Mouse (Mus musculus) heart, embryonic 11.5 days (tissue): Measurements from ENCODE around the gene Parp3. TPM values are rescaled to one million over a fixed set of nuclear protein-coding genes. Genes with fewer than 3 reads are reported as not detected.

Source experiments
- ATAC-seq: fragments of 200-750 bp; cut with Nextera tagmentation; replicated peaks from 2 replicates; pipeline ENCODE4 v1.8.0; 2017; ENCODE audit warnings: moderate library complexity; ENCODE audit not compliant: insufficient number of reproducible peaks, low FRiP score, low TSS enrichment
- H3K27ac ChIP-seq: fragments of 300-500 bp; sonication (generic); 2 replicates; pipeline ENCODE4 v1.5.1; 2014; ENCODE audit warnings: mild to moderate bottlenecking, low read depth, low read length
- H3K27me3 ChIP-seq: fragments of 300-500 bp; sonication (generic); 2 replicates; pipeline ENCODE4 v1.6.1; 2014; ENCODE audit warnings: mild to moderate bottlenecking, low read length, mixed read lengths; ENCODE audit not compliant: control insufficient read depth, insufficient read depth
- H3K36me3 ChIP-seq: fragments of 300-500 bp; sonication (generic); 2 replicates; pipeline ENCODE4 v1.6.1; 2014; ENCODE audit warnings: mild to moderate bottlenecking, low read length, moderate library complexity, mixed read lengths; ENCODE audit not compliant: control insufficient read depth, insufficient read depth
- H3K4me1 ChIP-seq: fragments of 300-500 bp; sonication (generic); 2 replicates; pipeline ENCODE4 v1.6.1; 2014; ENCODE audit warnings: low read length; ENCODE audit not compliant: control insufficient read depth, insufficient read depth
- H3K4me2 ChIP-seq: fragments of 300-500 bp; sonication (generic); 2 replicates; pipeline ENCODE4 v1.6.1; 2014; ENCODE audit warnings: mild to moderate bottlenecking, moderate library complexity
- H3K4me3 ChIP-seq: fragments of 300-500 bp; sonication (generic); 2 replicates; pipeline ENCODE4 v1.5.1; 2014; ENCODE audit warnings: low read depth, low read length
- H3K9ac ChIP-seq: fragments of 300-500 bp; sonication (generic); 2 replicates; pipeline ENCODE4 v1.6.1; 2014; ENCODE audit warnings: mild to moderate bottlenecking, low read depth, low read length, moderate library complexity
- H3K9me3 ChIP-seq: fragments of 300-500 bp; sonication (generic); replicated peaks from 2 replicates; pipeline ENCODE4 v1.6.1; 2016; ENCODE audit warnings: low read length; ENCODE audit not compliant: control insufficient read depth
- WGBS: fragments of 180-500 bp; shearing (Covaris S2); extraction: QIAGEN DNeasy Blood & Tissue Kit; methylation state at CpG from one replicate; pipeline ENCODE4 v1.1.7; 2014; ENCODE audit not compliant: insufficient replicate concordance; 5-methylcytosine and 5-hydroxymethylcytosine counted together
- polyA plus RNA-seq: library from polyadenylated mRNA; unstranded; fragments of >200 nt; fragmentation: Nextera tagmentation; extraction: Ambion mirVana; gene quantifications from 2 replicates; pipeline ENCODE4 v1.2.1, GENCODE M21; 2014

The Parp3 gene
- polyA plus RNA-seq, 1 experiment from 2014 or later = 1.0 TPM

- H3K9ac ChIP-seq = no peak overlapping the region
- peaks cover 13% of the 10 kb centered on the region for H3K4me1 ChIP-seq
- H3K36me3 ChIP-seq = peaks cover 21% of the 10 kb centered on the region
- WGBS = 90% methylated on average over 7 of the region's 7 CpGs
- ATAC-seq = no peak
- no peak overlapping the region for H3K27ac ChIP-seq
- no peaks in the 10 kb centered on the region for H3K27me3 ChIP-seq
- H3K4me2 ChIP-seq = no peak overlapping the region
- H3K4me3 ChIP-seq = no peak overlapping the region
- no peaks in the 10 kb centered on the region for H3K9me3 ChIP-seq
These were observed 3.8 kb upstream of the Parp3 start for GRCm38 (mm10) chr9:106480541-106480940.

GRCm38 (mm10) chr9:106478101-106478500 lies 1.4 kb upstream of the Parp3 start:
- Histone ChIP-seq H3K36me3 (peaks cover 5% of the 10 kb centered on the region), H3K4me2 (peak overlapping the region; percentile 77), H3K4me3 (peak overlapping the region; percentile 57), H3K27ac (no peak overlapping the region), H3K9me3 (no peaks in the 10 kb centered on the region), H3K4me1 (peaks cover 23% of the 10 kb centered on the region), H3K9ac (peak overlapping the region; percentile 63; the same call in 1 of the 2 replicates), H3K27me3 (no peaks in the 10 kb centered on the region)
- ATAC-seq = no peak
- 77% methylated on average over 9 of the region's 9 CpGs for WGBS

DNA sequence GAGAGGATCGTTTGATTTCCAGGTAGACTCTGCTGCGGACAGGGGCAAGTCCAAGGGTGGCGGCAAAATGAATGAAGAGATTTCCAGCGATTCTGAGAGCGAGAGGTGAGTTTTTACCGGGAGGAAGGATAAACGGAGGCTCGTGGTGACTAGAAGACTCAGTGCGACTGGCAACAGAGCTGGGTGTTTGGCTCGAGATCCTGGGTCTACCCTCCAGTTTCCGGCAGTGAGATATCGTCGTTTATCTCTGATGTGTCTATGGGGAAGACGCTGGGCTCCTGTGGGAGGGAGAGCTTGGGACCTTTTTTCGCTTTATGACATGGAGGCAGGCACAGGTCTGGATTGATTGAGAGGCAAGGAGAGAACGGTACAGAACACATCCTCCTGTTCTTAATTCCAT lies 900 bp upstream of the Parp3 start:
- 2% methylated on average over 16 of the region's 16 CpGs for WGBS
- Histone ChIP-seq H3K27me3 (no peaks in the 10 kb centered on the region), H3K4me2 (peak overlapping the region; percentile 77), H3K4me1 (peaks cover 23% of the 10 kb centered on the region), H3K36me3 (peaks cover under 1% of the 10 kb centered on the region; the same call in 1 of the 2 replicates), H3K9ac (peak overlapping the region; percentile 63), H3K9me3 (no peaks in the 10 kb centered on the region), H3K4me3 (peak overlapping the region; percentile 57), H3K27ac (no peak overlapping the region)
- no peak for ATAC-seq

DNA sequence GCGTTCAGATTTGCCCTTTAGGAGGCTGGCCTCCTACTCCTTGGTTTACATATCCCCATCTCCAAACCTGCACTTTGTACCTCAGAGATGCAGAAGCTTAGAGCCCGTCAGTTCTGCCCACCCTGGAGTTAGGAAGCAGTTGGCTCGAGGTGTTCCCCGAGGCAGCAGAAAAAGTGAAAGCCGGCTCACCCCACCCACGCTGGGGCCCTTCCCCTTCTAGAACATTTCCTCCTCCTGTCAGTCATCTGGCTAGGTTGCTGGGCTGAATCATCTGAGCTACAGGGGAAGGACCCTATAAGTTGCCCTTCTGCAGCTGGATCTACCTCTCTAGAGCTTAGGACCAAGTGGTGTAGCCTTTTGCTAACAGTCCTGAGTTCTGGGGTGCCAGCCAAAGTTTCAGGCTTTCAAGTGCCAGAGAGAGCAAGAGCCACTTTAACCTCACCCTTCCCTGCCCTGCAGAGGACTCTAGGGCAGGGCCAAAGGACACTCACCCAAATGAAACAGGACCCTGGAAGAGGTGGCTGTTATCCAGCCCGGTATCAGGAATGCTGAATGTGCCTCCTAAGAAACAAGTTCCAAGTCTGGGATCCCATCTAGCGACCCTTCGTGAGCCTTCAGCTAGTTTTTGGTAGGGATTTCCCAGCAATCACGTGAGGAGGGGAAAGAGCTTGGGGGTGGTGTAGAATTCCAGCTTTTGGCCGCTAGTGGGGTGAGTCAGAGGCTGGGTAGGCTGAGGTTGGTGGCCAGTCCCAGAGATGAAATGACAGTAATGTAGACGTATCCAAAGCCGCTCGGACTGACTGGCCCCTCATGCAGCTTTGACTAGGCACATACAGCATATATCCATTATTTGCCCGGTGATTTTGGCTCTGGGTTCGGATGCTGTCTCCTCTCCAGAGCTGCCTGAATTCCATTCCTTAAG lies 486 bp downstream of the Parp3 start:
- H3K27ac ChIP-seq = no peak overlapping the region
- 31% methylated on average over 16 of the region's 16 CpGs for WGBS
- peaks cover 33% of the 10 kb centered on the region for H3K4me1 ChIP-seq
- peak overlapping the region; percentile 48 for H3K4me2 ChIP-seq
- peak overlapping the region; percentile 57; the same call in 1 of the 2 replicates for H3K4me3 ChIP-seq
- H3K27me3 ChIP-seq = no peaks in the 10 kb centered on the region
- H3K9ac ChIP-seq = peak overlapping the region; percentile 58
- peak; percentile 14; the same call in 1 of the 2 replicates for ATAC-seq
- H3K9me3 ChIP-seq = no peaks in the 10 kb centered on the region
- no peaks in the 10 kb centered on the region for H3K36me3 ChIP-seq

DNA sequence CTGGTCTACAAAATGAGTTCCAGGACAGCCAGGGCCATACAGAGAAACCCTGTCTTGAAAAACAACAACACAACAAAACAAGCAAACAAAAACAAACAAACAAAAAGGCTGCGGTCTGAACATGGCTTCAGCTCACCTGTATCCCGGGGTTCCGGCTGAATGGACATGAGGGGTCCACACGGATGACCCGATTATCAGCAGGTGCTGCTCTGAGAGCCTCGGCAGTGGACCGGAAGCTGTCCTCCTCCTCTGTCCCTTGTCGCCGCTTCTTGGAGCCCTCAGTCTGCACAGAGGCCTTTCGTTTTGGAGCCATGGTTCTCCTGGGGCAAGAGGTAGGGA lies 1.1 kb downstream of the Parp3 start, which contains the start of gene Rrp9:
Gene Rrp9 (plus strand): TSS at position 301 of the 339 bp plus-strand sequence.
- H3K4me1 ChIP-seq = peaks cover 33% of the 10 kb centered on the region
- peak within 1 kb of the TSS; percentile 48 for H3K4me2 ChIP-seq
- peak within 1 kb of the TSS; percentile 57; the same call in 1 of the 2 replicates for H3K4me3 ChIP-seq
- H3K9ac ChIP-seq = peak within 1 kb of the TSS; percentile 58
- H3K9me3 ChIP-seq = no peaks in the 10 kb centered on the region
- no peak for ATAC-seq
- H3K27me3 ChIP-seq = no peaks in the 10 kb centered on the region
- WGBS = 82% methylated on average over 10 of the region's 10 CpGs
- no peak within 1 kb of the TSS for H3K27ac ChIP-seq
- no peaks in the 10 kb centered on the region for H3K36me3 ChIP-seq

- Histone ChIP-seq H3K9ac (no peak overlapping the region), H3K4me1 (peaks cover 33% of the 10 kb centered on the region), H3K27me3 (no peaks in the 10 kb centered on the region), H3K4me2 (no peak overlapping the region), H3K36me3 (no peaks in the 10 kb centered on the region), H3K4me3 (no peak overlapping the region), H3K9me3 (no peaks in the 10 kb centered on the region), H3K27ac (no peak overlapping the region)
- WGBS = 61% methylated on average over 7 of the region's 7 CpGs
- no peak for ATAC-seq
These were observed 1.7 kb downstream of the Parp3 start for GRCm38 (mm10) chr9:106475046-106475445.

DNA sequence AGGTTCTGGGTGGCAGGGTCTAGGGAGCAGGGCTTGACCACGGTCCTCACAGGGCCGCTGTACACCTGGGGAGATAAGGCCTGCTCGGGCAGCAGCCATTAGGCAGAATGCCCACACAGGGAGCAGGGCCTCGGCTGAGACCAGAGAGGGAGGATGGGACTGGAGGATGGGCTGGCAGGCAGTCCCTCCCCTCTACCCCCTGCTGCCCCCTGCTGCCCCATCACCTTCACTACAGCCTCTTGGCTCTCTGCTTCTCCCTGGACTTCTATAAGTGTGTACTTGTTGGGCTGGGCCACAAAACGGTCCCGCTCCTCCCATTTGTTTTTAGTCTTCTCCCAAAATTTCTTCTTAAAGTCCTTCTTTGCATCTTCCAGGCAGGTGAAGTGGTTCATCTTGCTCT lies 2.3 kb downstream of the Parp3 start:
- ATAC-seq = no peak
- WGBS = 4% methylated on average over 6 of the region's 6 CpGs
- Histone ChIP-seq H3K4me1 (peaks cover 33% of the 10 kb centered on the region), H3K27me3 (no peaks in the 10 kb centered on the region), H3K36me3 (no peaks in the 10 kb centered on the region), H3K27ac (no peak overlapping the region), H3K4me3 (no peak overlapping the region), H3K4me2 (peak overlapping the region; percentile 18; the same call in 1 of the 2 replicates), H3K9me3 (no peaks in the 10 kb centered on the region), H3K9ac (no peak overlapping the region)

DNA sequence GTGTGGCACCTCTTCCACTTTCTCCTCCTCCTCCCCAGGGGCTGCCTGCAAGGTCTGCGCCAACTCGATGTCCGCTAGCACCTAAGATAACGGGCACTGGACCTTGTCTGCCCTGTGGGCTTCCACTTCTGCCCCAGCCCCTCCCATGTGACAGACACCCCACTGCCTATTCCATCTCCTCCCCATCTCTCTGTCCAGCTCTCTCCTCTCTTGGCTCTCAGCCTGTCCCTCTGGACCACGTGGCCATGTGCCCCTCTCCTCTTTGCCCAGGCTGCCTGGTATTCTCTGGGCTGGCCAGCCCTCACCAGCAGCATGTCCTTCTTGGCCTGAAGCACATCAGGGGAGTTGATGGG lies 3.0 kb downstream of the Parp3 start:
- Histone ChIP-seq H3K36me3 (no peaks in the 10 kb centered on the region), H3K9ac (no peak overlapping the region), H3K4me1 (peaks cover 33% of the 10 kb centered on the region), H3K4me2 (no peak overlapping the region), H3K4me3 (no peak overlapping the region), H3K27ac (no peak overlapping the region), H3K9me3 (no peaks in the 10 kb centered on the region), H3K27me3 (no peaks in the 10 kb centered on the region)
- WGBS = 71% methylated on average over 5 of the region's 5 CpGs
- ATAC-seq = no peak
